Mouse (Mus musculus) hindbrain, embryonic 13.5 days (tissue): ENCODE measurements around the gene Pde4a. TPM values are rescaled to one million over a fixed set of nuclear protein-coding genes. Genes with fewer than 3 reads are reported as not detected.

ENCODE experiments used
- ATAC-seq: fragments of 200-750 bp; cut with Nextera tagmentation; 2 replicates; pipeline ENCODE4 v1.8.0; 2017; ENCODE audit warnings: moderate TSS enrichment; ENCODE audit not compliant: low FRiP score
- H3K27ac ChIP-seq: fragments of 300-500 bp; sonication (generic); 2 replicates; pipeline ENCODE4 v1.5.1; 2015; ENCODE audit warnings: inconsistent platforms, mild to moderate bottlenecking, moderate library complexity
- H3K27me3 ChIP-seq: fragments of 300-500 bp; sonication (generic); 2 replicates; pipeline ENCODE4 v1.6.1; 2015; ENCODE audit warnings: mild to moderate bottlenecking, inconsistent platforms
- H3K36me3 ChIP-seq: fragments of 300-500 bp; sonication (generic); 2 replicates; pipeline ENCODE4 v1.6.1; 2015; ENCODE audit warnings: mild to moderate bottlenecking, inconsistent platforms
- H3K4me1 ChIP-seq: fragments of 300-500 bp; sonication (generic); replicated peaks from 2 replicates; pipeline ENCODE4 v1.6.1; 2015; ENCODE audit warnings: inconsistent platforms
- H3K4me2 ChIP-seq: fragments of 300-500 bp; sonication (generic); 2 replicates; pipeline ENCODE4 v1.6.1; 2015; ENCODE audit warnings: inconsistent platforms, mild to moderate bottlenecking, moderate library complexity
- H3K4me3 ChIP-seq: fragments of 300-500 bp; sonication (generic); 2 replicates; pipeline ENCODE4 v1.5.1; 2015; ENCODE audit warnings: mild to moderate bottlenecking, inconsistent platforms
- H3K9ac ChIP-seq: fragments of 300-500 bp; sonication (generic); 2 replicates; pipeline ENCODE4 v1.6.1; 2015; ENCODE audit warnings: mild to moderate bottlenecking, inconsistent platforms
- H3K9me3 ChIP-seq: fragments of 300-500 bp; sonication (generic); 2 replicates; pipeline ENCODE4 v1.6.1; 2016; ENCODE audit warnings: inconsistent platforms
- WGBS: fragments of 180-500 bp; shearing (Covaris S2); methylation state at CpG from one replicate; pipeline ENCODE4 v1.1.7; 2015; 5-methylcytosine and 5-hydroxymethylcytosine counted together
- polyA plus RNA-seq: library from polyadenylated mRNA; unstranded; fragments of >200 nt; fragmentation: Nextera tagmentation; extraction: Ambion mirVana; gene quantifications from 2 replicates; pipeline ENCODE4 v1.2.1, GENCODE M21; 2015

Gene Pde4a
- 17.6 and 18.8 TPM in 2 replicates for polyA plus RNA-seq

DNA sequence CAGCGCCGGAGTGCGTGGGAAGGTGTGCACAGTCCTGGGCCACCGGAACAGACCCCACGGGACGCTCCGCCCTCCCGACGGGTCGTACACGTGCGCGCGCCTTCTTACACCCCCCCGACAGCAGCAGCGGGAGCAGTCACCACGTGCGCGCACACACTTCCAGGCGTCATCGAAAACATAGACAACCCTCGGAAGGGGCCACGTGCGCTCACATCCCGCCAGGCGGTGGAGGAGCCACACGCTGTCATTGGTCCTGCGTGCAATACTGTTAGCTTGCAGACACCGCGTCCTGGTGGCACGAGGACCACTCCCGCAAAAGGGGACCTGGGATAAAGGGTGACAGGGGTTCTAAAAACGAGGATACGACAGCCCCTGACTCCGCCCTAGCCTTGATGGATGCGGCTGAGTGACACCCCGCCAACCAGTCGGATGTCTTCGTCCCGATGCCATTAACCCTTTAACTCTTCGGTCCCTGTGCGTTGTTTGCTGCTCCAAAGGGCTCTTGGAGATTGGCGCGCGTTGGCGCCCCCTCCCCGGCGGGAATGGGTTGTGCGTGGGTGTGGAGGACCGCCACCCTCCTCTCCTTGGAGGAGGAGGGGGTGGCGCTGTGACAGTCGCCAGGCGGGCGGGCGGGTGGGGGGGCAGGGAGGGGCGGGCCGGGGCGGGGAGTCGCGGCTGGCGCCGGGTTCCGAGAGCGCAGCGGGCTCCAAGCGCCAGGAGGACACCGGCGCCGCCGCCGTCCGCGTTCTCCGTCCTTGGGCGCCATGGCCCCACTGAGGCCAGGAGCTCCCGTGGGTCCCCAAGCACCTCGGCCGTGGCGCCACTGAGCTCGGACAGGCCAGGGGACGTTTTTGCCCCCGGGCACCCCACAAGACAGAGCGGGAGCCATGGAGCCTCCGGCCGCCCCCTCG is at the start of gene Pde4a:
Pde4a (plus strand) TSS at position 674 of the 911 bp plus-strand sequence.
- ATAC-seq, result peak; percentile 30
- H3K9ac ChIP-seq, result peak within 1 kb of the TSS; percentile 68
- H3K4me2 ChIP-seq, result peak within 1 kb of the TSS; percentile 69
- H3K4me3 ChIP-seq, result peak within 1 kb of the TSS; percentile 46
- no peaks in the 10 kb centered on the region for H3K9me3 ChIP-seq
- H3K36me3 ChIP-seq, result no peaks in the 10 kb centered on the region
- peaks cover 51% of the 10 kb centered on the region for H3K4me1 ChIP-seq
- WGBS, result under 1% methylated on average over 76 of the region's 86 CpGs
- H3K27ac ChIP-seq, result no peak within 1 kb of the TSS
- H3K27me3 ChIP-seq, result peaks cover 72% of the 10 kb centered on the region

DNA sequence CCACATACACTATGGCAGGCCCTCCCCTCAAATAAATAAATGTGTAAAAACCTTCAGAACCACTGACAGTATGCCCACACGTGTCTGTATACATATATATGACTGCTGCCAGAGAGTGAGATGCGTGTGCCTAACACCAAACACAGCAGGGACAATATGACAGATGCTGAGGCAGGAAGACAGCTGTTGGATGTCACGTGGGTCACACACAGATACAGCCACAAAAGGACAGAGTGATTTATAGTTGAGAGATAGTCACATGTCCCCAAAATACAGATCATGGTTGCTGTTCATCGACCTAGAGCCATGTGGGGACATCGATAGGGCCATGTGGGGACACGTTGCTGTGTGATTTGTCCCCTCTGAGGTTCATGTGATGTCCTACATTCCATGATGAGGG is 48.4 kb upstream of the Pde4a start:
- H3K4me1 ChIP-seq, result no peaks in the 10 kb centered on the region
- no peak overlapping the region for H3K27ac ChIP-seq
- H3K4me2 ChIP-seq, result no peak overlapping the region
- WGBS, result 81% methylated on average over 6 of the region's 6 CpGs
- no peaks in the 10 kb centered on the region for H3K9me3 ChIP-seq
- ATAC-seq, result no peak
- no peak overlapping the region for H3K4me3 ChIP-seq
- no peaks in the 10 kb centered on the region for H3K27me3 ChIP-seq
- H3K36me3 ChIP-seq, result peaks cover 49% of the 10 kb centered on the region
- H3K9ac ChIP-seq, result no peak overlapping the region

DNA sequence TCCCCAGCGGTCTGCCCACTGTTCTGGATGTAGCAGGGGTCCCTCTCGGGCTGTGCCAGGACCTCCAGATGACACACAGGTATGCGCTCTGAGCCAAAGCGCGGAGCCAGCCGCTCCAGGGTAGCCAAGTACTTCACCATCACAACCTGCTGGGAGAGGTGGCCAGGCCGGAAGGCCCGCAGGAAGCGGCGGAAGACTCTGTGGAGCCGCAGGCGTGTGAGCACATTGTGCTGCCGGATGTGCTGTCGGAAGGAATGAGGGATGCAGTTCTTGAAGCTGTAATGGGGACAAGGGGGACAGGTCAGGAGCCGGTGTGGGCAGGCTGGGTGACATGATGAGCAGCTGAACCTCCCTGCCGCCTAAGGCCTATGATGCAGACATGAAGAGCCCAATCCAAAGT is 44.0 kb upstream of the Pde4a start:
- 92% methylated on average over 16 of the region's 16 CpGs for WGBS
- H3K27me3 ChIP-seq, result no peaks in the 10 kb centered on the region

DNA sequence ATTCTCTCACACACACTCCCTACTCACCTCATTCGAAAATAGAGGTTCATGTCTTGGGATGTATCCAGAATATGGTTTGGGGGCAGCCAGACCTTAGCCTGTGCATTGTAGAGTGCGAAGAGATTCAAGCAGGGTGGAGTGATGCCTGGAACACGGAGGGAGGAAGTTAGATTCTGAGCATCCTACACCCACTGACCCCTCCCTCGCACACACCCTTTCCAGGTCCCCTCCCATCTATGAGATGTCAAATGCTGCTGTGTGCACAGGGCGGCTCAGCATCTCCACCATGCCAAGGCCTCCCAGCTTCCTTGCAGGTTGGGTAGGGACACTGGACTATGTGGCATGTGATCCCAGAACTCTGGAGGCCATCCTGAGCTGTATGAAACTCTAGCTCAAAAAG is 40.7 kb upstream of the Pde4a start:
- H3K9me3 ChIP-seq, result no peaks in the 10 kb centered on the region
- H3K9ac ChIP-seq, result no peak overlapping the region
- H3K4me1 ChIP-seq, result no peaks in the 10 kb centered on the region
- 84% methylated on average over 5 of the region's 5 CpGs for WGBS
- H3K4me3 ChIP-seq, result no peak overlapping the region
- H3K4me2 ChIP-seq, result no peak overlapping the region
- H3K36me3 ChIP-seq, result peaks cover 85% of the 10 kb centered on the region
- H3K27me3 ChIP-seq, result no peaks in the 10 kb centered on the region
- no peak overlapping the region for H3K27ac ChIP-seq
- ATAC-seq, result no peak

More for the DNA sequence above, 44.0 kb upstream of the Pde4a start:
- no peak overlapping the region for H3K9ac ChIP-seq
- no peak overlapping the region for H3K4me2 ChIP-seq
- H3K27ac ChIP-seq, result no peak overlapping the region
- no peaks in the 10 kb centered on the region for H3K4me1 ChIP-seq
- no peak for ATAC-seq
- no peaks in the 10 kb centered on the region for H3K9me3 ChIP-seq
- no peak overlapping the region for H3K4me3 ChIP-seq
- H3K36me3 ChIP-seq, result peaks cover 70% of the 10 kb centered on the region

DNA sequence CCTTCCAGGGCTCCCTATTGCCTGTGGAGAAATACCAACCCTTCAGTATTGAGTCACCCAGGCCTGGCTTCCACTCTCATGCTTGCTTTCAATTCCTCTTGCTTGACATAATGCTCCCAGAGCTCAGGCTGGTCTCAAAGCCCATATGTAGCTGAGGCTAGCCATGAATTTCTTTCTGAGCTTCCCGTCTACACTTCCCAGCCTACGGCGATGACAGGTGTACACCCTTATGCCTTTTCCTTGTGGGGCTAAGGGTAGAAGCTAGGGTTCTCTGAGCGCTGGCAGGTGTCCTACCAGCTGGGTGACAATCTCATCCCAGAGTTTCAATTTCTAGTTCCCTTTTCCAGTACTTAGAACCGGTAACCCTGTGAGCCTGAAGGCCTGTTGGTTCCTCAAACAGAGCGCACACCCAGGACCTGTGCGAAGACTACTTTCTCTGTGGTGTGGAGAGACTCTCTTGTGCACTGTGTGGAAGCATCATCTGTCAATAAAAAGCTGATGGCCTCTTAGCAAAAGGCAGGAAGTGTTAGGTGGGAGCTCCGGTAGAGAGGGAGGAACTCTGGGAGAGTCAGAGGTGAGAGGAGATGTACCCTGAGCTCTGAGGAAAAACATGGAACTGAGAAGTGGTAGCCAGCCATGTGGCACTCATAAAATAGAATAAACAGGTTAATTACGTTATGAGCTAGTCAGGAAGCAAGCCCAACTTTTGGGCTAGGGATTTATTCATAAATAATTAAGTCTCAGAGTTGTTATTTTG is 39.8 kb upstream of the Pde4a start:
- Histone ChIP-seq H3K9ac (no peak overlapping the region), H3K36me3 (peaks cover 77% of the 10 kb centered on the region), H3K4me3 (no peak overlapping the region), H3K4me1 (peaks cover 7% of the 10 kb centered on the region), H3K27ac (no peak overlapping the region), H3K27me3 (no peaks in the 10 kb centered on the region), H3K9me3 (no peaks in the 10 kb centered on the region), H3K4me2 (no peak overlapping the region)
- ATAC-seq, result no peak
- WGBS, result 92% methylated on average over 9 of the region's 9 CpGs

DNA sequence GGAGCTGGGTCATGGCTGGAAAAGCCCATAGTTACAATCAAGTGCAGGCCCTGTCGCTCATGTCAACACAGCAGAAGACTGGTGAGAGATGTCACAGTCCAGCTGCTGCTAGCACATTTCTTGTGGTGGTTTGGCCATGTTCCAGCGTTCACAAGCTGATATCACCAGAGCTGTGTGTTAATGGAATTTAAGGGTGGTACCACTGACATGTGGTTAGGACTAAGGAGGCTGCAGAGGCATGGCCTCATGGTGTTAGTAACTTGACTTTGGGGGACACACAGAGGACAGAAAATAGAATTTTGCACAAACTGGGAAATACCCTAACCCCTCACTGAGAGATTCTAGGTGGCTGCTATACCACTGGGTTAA is 39.3 kb upstream of the Pde4a start:
- H3K9ac ChIP-seq, result no peak overlapping the region
- H3K27ac ChIP-seq, result no peak overlapping the region
- H3K36me3 ChIP-seq, result peaks cover 71% of the 10 kb centered on the region
- H3K9me3 ChIP-seq, result no peaks in the 10 kb centered on the region
- H3K4me1 ChIP-seq, result peaks cover 7% of the 10 kb centered on the region
- no peaks in the 10 kb centered on the region for H3K27me3 ChIP-seq
- no peak for ATAC-seq
- no peak overlapping the region for H3K4me2 ChIP-seq
- no peak overlapping the region for H3K4me3 ChIP-seq
- WGBS, result 83% methylated on average over 2 of the region's 2 CpGs

DNA sequence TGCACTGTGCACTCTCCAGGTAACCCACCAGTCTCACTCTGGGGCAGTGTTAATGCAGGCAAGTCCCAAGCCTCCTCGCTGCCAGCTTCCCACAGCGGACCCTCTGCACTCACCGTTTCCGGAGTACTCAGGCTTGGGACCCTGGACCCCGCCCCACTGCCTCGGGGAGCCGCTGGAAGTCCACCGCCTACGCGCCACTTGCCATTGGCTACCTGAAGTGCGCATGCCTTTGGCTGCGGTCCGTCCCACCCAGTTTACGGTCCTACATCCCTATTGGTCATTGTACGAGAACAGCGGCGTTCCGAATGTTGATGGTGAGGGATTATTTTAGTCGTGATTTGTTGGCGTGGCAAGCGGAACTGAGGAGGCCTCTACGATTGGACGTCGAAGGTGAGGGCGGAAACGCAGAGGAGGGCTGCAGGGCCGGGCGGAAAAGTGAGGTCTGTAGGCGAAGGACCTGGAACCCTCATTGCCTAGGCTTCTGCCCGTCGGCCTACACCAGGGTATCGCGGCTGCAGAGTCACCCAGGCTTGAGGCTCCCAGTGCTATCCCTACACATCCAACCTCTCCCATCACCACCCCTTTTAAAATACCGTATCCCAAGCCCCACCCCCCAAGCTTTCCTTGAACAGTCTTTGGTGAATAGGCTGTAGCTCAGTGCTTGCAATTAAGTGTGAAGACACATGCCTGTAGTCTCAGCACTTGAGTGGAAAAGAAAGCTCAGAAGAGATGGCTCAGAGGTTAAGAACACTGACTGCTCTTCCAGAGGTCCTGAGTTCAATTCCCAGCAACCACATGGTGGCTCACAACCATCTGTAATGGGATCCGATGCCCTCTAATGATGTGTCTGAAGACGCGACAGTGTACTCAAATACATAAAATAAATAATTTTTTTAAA is 34.2 kb upstream of the Pde4a start, which contains the start of gene Tyk2:
Tyk2 (minus strand) TSS at position 185 of the 898 bp plus-strand sequence.
- Histone ChIP-seq H3K9me3 (no peaks in the 10 kb centered on the region), H3K4me3 (peak within 1 kb of the TSS; percentile 62), H3K27ac (peak within 1 kb of the TSS; percentile 74), H3K9ac (peak within 1 kb of the TSS; percentile 72), H3K27me3 (no peaks in the 10 kb centered on the region), H3K36me3 (peaks cover 21% of the 10 kb centered on the region), H3K4me2 (peak within 1 kb of the TSS; percentile 66), H3K4me1 (peaks cover 7% of the 10 kb centered on the region)
- WGBS, result 7% methylated on average over 37 of the region's 37 CpGs
- ATAC-seq, result peak; percentile 98

DNA sequence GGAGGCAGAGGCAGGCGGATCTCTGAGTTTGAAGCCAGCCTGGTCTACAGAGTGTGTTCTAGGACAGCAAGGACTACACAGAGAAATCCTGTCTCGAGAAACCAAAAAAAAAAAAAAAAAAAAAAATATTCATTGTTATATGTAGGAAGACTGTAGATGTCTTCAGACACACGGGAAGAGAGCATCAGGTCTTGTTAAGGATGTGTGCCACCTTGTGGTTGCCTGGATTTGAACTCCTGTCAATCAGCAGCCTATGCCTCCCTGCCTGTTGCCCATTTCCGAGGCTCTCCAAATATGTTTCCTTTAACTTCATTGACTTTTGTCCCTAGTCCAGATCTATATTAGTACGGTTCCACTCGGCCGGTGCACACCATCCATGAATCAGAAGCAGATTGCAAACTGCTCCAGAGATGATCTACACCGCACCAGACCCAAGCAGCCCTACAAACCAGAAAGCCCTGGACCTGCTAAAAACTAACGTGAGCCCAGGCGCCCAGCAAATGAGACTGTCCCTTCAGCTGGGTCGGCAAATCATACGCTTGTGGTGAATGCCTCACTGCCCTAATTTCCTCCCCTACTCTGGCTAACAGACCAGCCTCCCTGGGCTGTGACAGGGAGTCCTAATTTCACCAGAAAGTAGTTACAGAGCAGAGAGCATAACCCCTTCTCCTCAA is 33.3 kb upstream of the Pde4a start:
- Histone ChIP-seq H3K4me3 (no peak overlapping the region), H3K9ac (0 out of 2 replicates have a peak overlapping the region, but pooled peaks have one; percentile 29), H3K4me2 (no peak overlapping the region; the same call in 1 of the 2 replicates), H3K36me3 (peaks cover 12% of the 10 kb centered on the region), H3K27me3 (no peaks in the 10 kb centered on the region), H3K4me1 (peaks cover 7% of the 10 kb centered on the region), H3K27ac (no peak overlapping the region), H3K9me3 (no peaks in the 10 kb centered on the region)
- 87% methylated on average over 12 of the region's 12 CpGs for WGBS
- no peak for ATAC-seq

DNA sequence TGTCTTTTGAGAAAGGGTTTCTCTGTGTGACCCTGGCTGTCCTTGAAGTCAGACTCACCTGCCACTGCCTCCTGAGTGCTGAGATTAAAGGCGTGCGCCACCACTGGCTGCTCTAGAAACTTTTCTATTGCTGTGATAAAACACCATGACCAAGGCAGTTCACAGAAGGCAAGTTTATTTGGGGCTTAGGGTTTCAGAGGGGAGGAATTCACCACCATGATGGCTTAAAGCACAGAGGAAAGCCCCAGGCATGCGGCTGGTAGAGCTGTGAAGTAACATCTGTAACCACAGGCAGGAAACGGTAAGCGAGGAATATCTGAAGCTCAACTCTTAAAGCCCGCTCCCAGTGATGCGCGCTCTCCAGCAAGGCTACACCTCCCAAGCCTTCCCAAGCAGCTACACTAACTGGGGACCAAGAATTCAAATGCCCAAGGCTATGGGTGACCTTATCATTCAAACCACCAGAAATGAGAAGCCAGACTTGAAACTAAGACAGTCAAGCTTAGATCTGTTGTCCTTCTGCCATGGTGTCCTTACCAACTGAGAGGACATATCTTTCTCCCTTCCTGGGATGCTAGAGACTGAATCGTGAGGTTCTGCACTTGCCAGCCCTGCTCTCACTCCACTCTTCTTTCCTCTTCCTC is 32.3 kb upstream of the Pde4a start:
- Histone ChIP-seq H3K4me2 (no peak overlapping the region), H3K9me3 (no peaks in the 10 kb centered on the region), H3K9ac (0 out of 2 replicates have a peak overlapping the region, but pooled peaks have one; percentile 29), H3K4me3 (no peak overlapping the region), H3K27ac (no peak overlapping the region), H3K27me3 (no peaks in the 10 kb centered on the region), H3K4me1 (peaks cover 7% of the 10 kb centered on the region), H3K36me3 (peaks cover 12% of the 10 kb centered on the region)
- ATAC-seq, result no peak
- WGBS, result 86% methylated on average over 9 of the region's 9 CpGs

DNA sequence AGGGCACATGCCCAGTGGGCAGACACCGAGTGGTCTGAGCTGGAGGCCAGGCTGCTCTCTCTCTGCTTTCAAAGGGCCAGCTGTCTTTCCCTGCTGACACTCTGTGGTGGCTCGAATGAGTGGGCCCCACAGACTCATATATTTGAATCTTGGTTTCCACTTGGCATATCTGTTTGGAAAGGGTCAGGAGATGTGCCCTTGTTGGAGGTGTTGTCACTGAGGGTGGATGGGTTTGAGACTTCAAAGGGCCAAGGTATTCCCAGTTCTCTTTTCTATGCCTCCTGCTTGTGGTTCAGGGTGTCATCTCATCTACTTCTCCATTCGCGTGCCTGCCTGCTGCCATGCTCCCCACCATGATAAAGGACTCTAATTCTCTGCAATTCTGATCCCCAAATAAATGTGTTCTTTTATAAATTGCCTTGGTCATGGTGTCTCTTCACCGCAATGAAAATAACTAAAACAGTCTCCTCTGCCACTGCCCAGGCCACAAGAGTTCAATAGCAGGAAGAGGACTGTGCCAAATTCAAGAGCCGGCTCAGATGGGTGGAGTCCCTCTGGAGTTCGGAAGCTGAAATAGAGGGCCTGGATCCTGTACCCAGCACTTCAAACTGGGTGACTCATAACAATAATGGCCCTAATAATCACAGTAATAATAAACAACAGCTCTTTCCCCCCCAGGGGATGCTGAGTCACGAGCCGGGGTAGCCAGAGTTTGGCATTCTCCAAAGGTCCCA is 30.8 kb upstream of the Pde4a start:
- 74% methylated on average over 9 of the region's 9 CpGs for WGBS
- Histone ChIP-seq H3K4me3 (no peak overlapping the region), H3K4me2 (no peak overlapping the region), H3K4me1 (peaks cover 7% of the 10 kb centered on the region), H3K27me3 (no peaks in the 10 kb centered on the region), H3K9ac (no peak overlapping the region), H3K9me3 (no peaks in the 10 kb centered on the region), H3K36me3 (peaks cover 24% of the 10 kb centered on the region), H3K27ac (no peak overlapping the region)
- ATAC-seq, result no peak
